In the genomic region with DNA sequence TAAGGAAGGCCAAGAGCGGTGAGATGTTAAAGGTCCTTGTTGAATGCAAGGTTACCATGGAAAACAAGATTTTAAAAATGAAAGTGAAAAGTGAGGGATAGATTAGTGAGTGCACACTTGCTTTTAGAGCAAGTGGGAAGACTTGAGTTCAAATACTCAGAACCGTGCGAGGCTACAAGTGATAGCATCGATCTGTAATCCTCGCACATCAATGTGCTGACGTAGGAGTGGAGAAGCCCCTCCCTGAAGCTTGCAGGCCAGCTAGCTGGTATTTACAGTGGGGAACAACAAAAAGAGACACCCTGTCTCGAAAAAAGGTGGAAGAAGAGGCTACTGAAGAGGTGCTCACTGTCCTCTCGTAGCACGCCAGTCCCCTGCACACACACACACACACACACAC, we compare ENCODE assay signal across 14 mouse cellular contexts.
"Had no signal": no experiment of that assay in that cellular context is flagged by ENCODE, and none has a peak within 500 bp of the region (broad histone marks: within the 10 kb centered on the region; RNA-seq: fewer than 3 reads in every experiment).

No protein-coding gene starts in this region.

- H3K27ac ChIP-seq: kidney, postnatal 0 days; limb, embryonic 12.5 days; lung, embryonic 15.5 days; macrophage; midbrain, embryonic 13.5 days; neural tube, embryonic 13.5 days; stomach, embryonic 15.5 days had no signal

- H3K9me3 ChIP-seq: limb, embryonic 12.5 days; lung, embryonic 15.5 days; midbrain, embryonic 13.5 days; neural tube, embryonic 13.5 days; stomach, embryonic 15.5 days had no signal

- H3K27me3 ChIP-seq: limb, embryonic 12.5 days; lung, embryonic 15.5 days; midbrain, embryonic 13.5 days; neural tube, embryonic 13.5 days; stomach, embryonic 15.5 days had no signal

- H3K4me2 ChIP-seq: limb, embryonic 12.5 days; lung, embryonic 15.5 days; midbrain, embryonic 13.5 days; neural tube, embryonic 13.5 days; stomach, embryonic 15.5 days had no signal

- H3K9ac ChIP-seq: limb, embryonic 12.5 days; lung, embryonic 15.5 days; midbrain, embryonic 13.5 days; neural tube, embryonic 13.5 days; stomach, embryonic 15.5 days had no signal

- H3K4me3 ChIP-seq: limb, embryonic 12.5 days; lung, embryonic 15.5 days; midbrain, embryonic 13.5 days; myocyte; neural tube, embryonic 13.5 days; stomach, embryonic 15.5 days had no signal

- H3K36me3 ChIP-seq: limb, embryonic 12.5 days; lung, embryonic 15.5 days; midbrain, embryonic 13.5 days; neural tube, embryonic 13.5 days; stomach, embryonic 15.5 days had no signal

- ATAC-seq: midbrain, embryonic 13.5 days had no signal

- DNase-seq: kidney, adult 11 months; kidney, adult 9 months; kidney, postnatal 36 days; lung, postnatal 14 days; retina, postnatal 1 day; thymus, postnatal 14 days had no signal

- H3K4me1 ChIP-seq: midbrain, embryonic 13.5 days; neural tube, embryonic 13.5 days; stomach, embryonic 15.5 days had no signal
